Mouse (Mus musculus): ENCODE results near the gene Diexf. TPM values are rescaled to one million over a fixed set of nuclear protein-coding genes. Genes with fewer than 3 reads are reported as not detected.

The Diexf gene
- polyA plus RNA-seq, 1 experiment from 2014 or later, result 9.6 TPM

DNA sequence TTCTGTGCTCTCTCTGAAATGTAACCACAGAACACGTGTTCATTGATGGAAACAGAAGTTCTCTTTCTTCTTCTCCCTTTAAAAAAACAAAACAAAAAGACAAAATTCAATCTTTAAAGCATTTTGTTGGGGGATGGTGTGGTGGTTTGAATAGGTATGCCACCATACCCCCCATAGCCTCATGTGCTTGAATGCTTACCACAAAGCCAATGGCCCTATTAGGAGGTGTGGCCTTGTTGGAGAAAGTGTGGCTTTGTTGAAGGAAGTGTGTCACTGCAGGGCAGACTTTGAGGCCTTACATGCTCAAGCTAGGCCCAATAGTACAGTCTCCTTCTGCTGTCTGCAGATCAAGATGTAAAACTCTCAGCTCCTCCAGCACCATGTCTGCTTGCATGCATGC is 16.3 kb upstream of the Diexf start:
- H3K4me2 ChIP-seq (ENCODE audit: low read depth, low read length), result no peak overlapping the region
- H3K4me3 ChIP-seq (ENCODE audit: low read depth, low read length), result no peak overlapping the region
- no peak overlapping the region for H3K27ac ChIP-seq (replicated peaks; ENCODE audit: low read depth, low read length)
- H3K27me3 ChIP-seq (replicated peaks; ENCODE audit: control insufficient read depth, insufficient read depth, low read length), result no peaks in the 10 kb centered on the region
- no peak overlapping the region for H3K9ac ChIP-seq (ENCODE audit: low read depth, low read length)
- DNase-seq (ENCODE audit: low spot score) (no peak), ATAC-seq (ENCODE audit: low read depth) (no peak)
- no peaks in the 10 kb centered on the region for H3K36me3 ChIP-seq (ENCODE audit: control insufficient read depth, insufficient read depth, low read length)
- H3K9me3 ChIP-seq (ENCODE audit: control insufficient read depth, low read length), result no peaks in the 10 kb centered on the region
- peaks cover 6% of the 10 kb centered on the region; the same call in 1 of the 2 replicates for H3K4me1 ChIP-seq (ENCODE audit: control insufficient read depth, insufficient read depth, low read length)
- WGBS, result 90% methylated on average over 1 of the region's 1 CpGs

GRCm38 (mm10) chr1:193145101-193145500 is 15.0 kb upstream of the Diexf start:
- Histone ChIP-seq H3K9me3 (ENCODE audit: control insufficient read depth, low read length) (no peaks in the 10 kb centered on the region), H3K4me3 (ENCODE audit: low read depth, low read length) (no peak overlapping the region), H3K27me3 (replicated peaks; ENCODE audit: control insufficient read depth, insufficient read depth, low read length) (no peaks in the 10 kb centered on the region), H3K36me3 (ENCODE audit: control insufficient read depth, insufficient read depth, low read length) (no peaks in the 10 kb centered on the region), H3K27ac (replicated peaks; ENCODE audit: low read depth, low read length) (no peak overlapping the region), H3K4me1 (ENCODE audit: control insufficient read depth, insufficient read depth, low read length) (peaks cover 4% of the 10 kb centered on the region; the same call in 1 of the 2 replicates), H3K9ac (ENCODE audit: low read depth, low read length) (no peak overlapping the region), H3K4me2 (ENCODE audit: low read depth, low read length) (no peak overlapping the region)
- ATAC-seq (ENCODE audit: low read depth), result no peak
- no peak for DNase-seq (ENCODE audit: low spot score)
- 83% methylated on average over 4 of the region's 4 CpGs for WGBS

- H3K4me3 ChIP-seq (ENCODE audit: low read depth, low read length), result no peak overlapping the region
- H3K27ac ChIP-seq (replicated peaks; ENCODE audit: low read depth, low read length), result no peak overlapping the region
- no peak overlapping the region for H3K4me2 ChIP-seq (ENCODE audit: low read depth, low read length)
- ATAC-seq (ENCODE audit: low read depth), result no peak
- H3K36me3 ChIP-seq (ENCODE audit: control insufficient read depth, insufficient read depth, low read length), result no peaks in the 10 kb centered on the region
- no peak overlapping the region for H3K9ac ChIP-seq (ENCODE audit: low read depth, low read length)
- peaks cover 4% of the 10 kb centered on the region; the same call in 1 of the 2 replicates for H3K4me1 ChIP-seq (ENCODE audit: control insufficient read depth, insufficient read depth, low read length)
- 86% methylated on average over 6 of the region's 6 CpGs for WGBS
- H3K27me3 ChIP-seq (replicated peaks; ENCODE audit: control insufficient read depth, insufficient read depth, low read length), result no peaks in the 10 kb centered on the region
- no peaks in the 10 kb centered on the region for H3K9me3 ChIP-seq (ENCODE audit: control insufficient read depth, low read length)
- DNase-seq (ENCODE audit: low spot score), result no peak
These were observed 14.4 kb upstream of the Diexf start for GRCm38 (mm10) chr1:193144516-193144915.

GRCm38 (mm10) chr1:193142517-193143062 is 12.5 kb upstream of the Diexf start:
- H3K4me1 ChIP-seq (ENCODE audit: control insufficient read depth, insufficient read depth, low read length), result peaks cover 4% of the 10 kb centered on the region; the same call in 1 of the 2 replicates
- no peak overlapping the region for H3K4me3 ChIP-seq (ENCODE audit: low read depth, low read length)
- no peaks in the 10 kb centered on the region for H3K36me3 ChIP-seq (ENCODE audit: control insufficient read depth, insufficient read depth, low read length)
- no peaks in the 10 kb centered on the region for H3K27me3 ChIP-seq (replicated peaks; ENCODE audit: control insufficient read depth, insufficient read depth, low read length)
- no peak overlapping the region for H3K27ac ChIP-seq (replicated peaks; ENCODE audit: low read depth, low read length)
- no peak overlapping the region for H3K9ac ChIP-seq (ENCODE audit: low read depth, low read length)
- H3K4me2 ChIP-seq (ENCODE audit: low read depth, low read length), result no peak overlapping the region
- H3K9me3 ChIP-seq (ENCODE audit: control insufficient read depth, low read length), result no peaks in the 10 kb centered on the region
- ATAC-seq (ENCODE audit: low read depth), result peak; percentile 51
- DNase-seq (ENCODE audit: low spot score), result peak; percentile 63
- 59% methylated on average over 8 of the region's 8 CpGs for WGBS

- WGBS, result 65% methylated on average over 7 of the region's 7 CpGs
- Histone ChIP-seq H3K9me3 (ENCODE audit: control insufficient read depth, low read length) (no peaks in the 10 kb centered on the region), H3K4me3 (ENCODE audit: low read depth, low read length) (no peak overlapping the region), H3K9ac (ENCODE audit: low read depth, low read length) (no peak overlapping the region), H3K27me3 (replicated peaks; ENCODE audit: control insufficient read depth, insufficient read depth, low read length) (no peaks in the 10 kb centered on the region), H3K27ac (replicated peaks; ENCODE audit: low read depth, low read length) (peak overlapping the region; percentile 72), H3K36me3 (ENCODE audit: control insufficient read depth, insufficient read depth, low read length) (no peaks in the 10 kb centered on the region), H3K4me1 (ENCODE audit: control insufficient read depth, insufficient read depth, low read length) (peaks cover 4% of the 10 kb centered on the region; the same call in 1 of the 2 replicates), H3K4me2 (ENCODE audit: low read depth, low read length) (no peak overlapping the region)
- peak; percentile 83 for DNase-seq (ENCODE audit: low spot score)
- ATAC-seq (ENCODE audit: low read depth), result peak; percentile 61; the same call in 1 of the 2 replicates
These were observed 11.0 kb upstream of the Diexf start for GRCm38 (mm10) chr1:193141118-193141517.

- Histone ChIP-seq H3K4me1 (ENCODE audit: control insufficient read depth, insufficient read depth, low read length) (peaks cover 4% of the 10 kb centered on the region; the same call in 1 of the 2 replicates), H3K4me2 (ENCODE audit: low read depth, low read length) (no peak overlapping the region), H3K9me3 (ENCODE audit: control insufficient read depth, low read length) (no peaks in the 10 kb centered on the region), H3K27me3 (replicated peaks; ENCODE audit: control insufficient read depth, insufficient read depth, low read length) (no peaks in the 10 kb centered on the region), H3K9ac (ENCODE audit: low read depth, low read length) (no peak overlapping the region), H3K36me3 (ENCODE audit: control insufficient read depth, insufficient read depth, low read length) (no peaks in the 10 kb centered on the region), H3K4me3 (ENCODE audit: low read depth, low read length) (no peak overlapping the region), H3K27ac (replicated peaks; ENCODE audit: low read depth, low read length) (no peak overlapping the region)
- 35% methylated on average over 3 of the region's 3 CpGs for WGBS
- DNase-seq (ENCODE audit: low spot score) (peak; percentile 41), ATAC-seq (ENCODE audit: low read depth) (no peak)
These were observed 8.6 kb upstream of the Diexf start for GRCm38 (mm10) chr1:193138669-193139068.

DNA sequence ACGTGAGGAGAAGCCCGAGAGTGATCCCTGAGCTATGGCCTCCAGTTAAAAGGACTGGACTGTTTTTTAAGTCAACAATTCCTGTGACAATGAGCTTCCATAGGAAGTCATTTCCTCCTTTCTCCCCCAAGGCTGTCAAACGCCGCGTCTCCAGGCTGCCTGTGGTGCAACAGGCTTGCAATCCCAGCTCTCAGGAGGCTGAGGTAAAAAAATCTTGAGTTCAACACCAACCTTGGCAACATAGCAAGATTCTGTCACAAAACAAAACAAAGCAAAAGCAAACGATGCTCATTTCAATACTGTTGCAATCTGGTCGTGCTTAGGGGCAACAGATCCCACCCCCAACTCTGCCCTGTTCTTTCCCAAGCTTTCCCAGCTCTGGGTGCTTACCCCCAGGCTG is 8.0 kb upstream of the Diexf start:
- Histone ChIP-seq H3K9me3 (ENCODE audit: control insufficient read depth, low read length) (no peaks in the 10 kb centered on the region), H3K4me1 (ENCODE audit: control insufficient read depth, insufficient read depth, low read length) (peaks cover 4% of the 10 kb centered on the region; the same call in 1 of the 2 replicates), H3K27ac (replicated peaks; ENCODE audit: low read depth, low read length) (no peak overlapping the region), H3K27me3 (replicated peaks; ENCODE audit: control insufficient read depth, insufficient read depth, low read length) (no peaks in the 10 kb centered on the region), H3K36me3 (ENCODE audit: control insufficient read depth, insufficient read depth, low read length) (no peaks in the 10 kb centered on the region), H3K9ac (ENCODE audit: low read depth, low read length) (no peak overlapping the region), H3K4me2 (ENCODE audit: low read depth, low read length) (no peak overlapping the region), H3K4me3 (ENCODE audit: low read depth, low read length) (no peak overlapping the region)
- 19% methylated on average over 7 of the region's 7 CpGs for WGBS
- no peak for ATAC-seq (ENCODE audit: low read depth)
- DNase-seq (ENCODE audit: low spot score), result peak; percentile 39

GRCm38 (mm10) chr1:193133726-193134125 is 3.7 kb upstream of the Diexf start:
- H3K27me3 ChIP-seq (replicated peaks; ENCODE audit: control insufficient read depth, insufficient read depth, low read length), result no peaks in the 10 kb centered on the region
- no peaks in the 10 kb centered on the region for H3K36me3 ChIP-seq (ENCODE audit: control insufficient read depth, insufficient read depth, low read length)
- no peak overlapping the region for H3K4me3 ChIP-seq (ENCODE audit: low read depth, low read length)
- 93% methylated on average over 1 of the region's 1 CpGs for WGBS
- DNase-seq (ENCODE audit: low spot score) (no peak), ATAC-seq (ENCODE audit: low read depth) (no peak)
- H3K9ac ChIP-seq (ENCODE audit: low read depth, low read length), result no peak overlapping the region
- H3K4me1 ChIP-seq (ENCODE audit: control insufficient read depth, insufficient read depth, low read length), result peaks cover 5% of the 10 kb centered on the region; the same call in 1 of the 2 replicates
- H3K27ac ChIP-seq (replicated peaks; ENCODE audit: low read depth, low read length), result no peak overlapping the region
- H3K4me2 ChIP-seq (ENCODE audit: low read depth, low read length), result no peak overlapping the region
- H3K9me3 ChIP-seq (ENCODE audit: control insufficient read depth, low read length), result no peaks in the 10 kb centered on the region

DNA sequence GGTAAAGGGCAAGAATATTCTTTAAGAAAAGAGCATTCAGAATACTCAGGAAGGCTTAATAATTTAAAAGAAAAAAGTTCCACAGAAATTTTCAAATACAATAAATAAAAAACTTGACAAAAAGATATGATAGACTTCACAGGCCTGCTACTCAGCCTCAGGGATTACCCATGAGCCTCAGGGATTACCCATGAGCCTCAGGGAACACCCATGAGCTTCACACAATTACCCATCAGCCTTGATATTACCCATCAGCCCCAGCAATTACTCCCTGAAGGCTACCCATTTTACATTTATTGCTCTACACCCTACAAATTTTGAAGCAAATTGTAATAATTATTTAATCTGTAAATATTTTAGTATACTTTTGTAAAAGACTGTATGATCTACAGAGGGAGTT is 2.3 kb upstream of the Diexf start:
- H3K9me3 ChIP-seq (ENCODE audit: control insufficient read depth, low read length), result no peaks in the 10 kb centered on the region
- no peak overlapping the region for H3K27ac ChIP-seq (replicated peaks; ENCODE audit: low read depth, low read length)
- peaks cover 9% of the 10 kb centered on the region; the same call in 1 of the 2 replicates for H3K36me3 ChIP-seq (ENCODE audit: control insufficient read depth, insufficient read depth, low read length)
- no peak overlapping the region for H3K4me2 ChIP-seq (ENCODE audit: low read depth, low read length)
- no peak for ATAC-seq (ENCODE audit: low read depth)
- no peak overlapping the region for H3K4me3 ChIP-seq (ENCODE audit: low read depth, low read length)
- peaks cover 5% of the 10 kb centered on the region; the same call in 1 of the 2 replicates for H3K4me1 ChIP-seq (ENCODE audit: control insufficient read depth, insufficient read depth, low read length)
- no peak overlapping the region for H3K9ac ChIP-seq (ENCODE audit: low read depth, low read length)
- H3K27me3 ChIP-seq (replicated peaks; ENCODE audit: control insufficient read depth, insufficient read depth, low read length), result no peaks in the 10 kb centered on the region
- no peak for DNase-seq (ENCODE audit: low spot score)
